10 mouse cellular contexts compared by ENCODE assay signal in genomic region chr13:98654129-98654939, GRCm38 (mm10). TPM values are rescaled to one million over a fixed set of nuclear protein-coding genes. Genes with fewer than 3 reads are reported as not detected.
DNase-seq lines count a peak whose midpoint lies in the region; ATAC-seq and TF ChIP-seq lines count a peak whose summit lies in the region.
"Had no signal": no experiment of that assay in that cellular context is flagged by ENCODE, and none has a peak within 500 bp of the region (broad histone marks: within the 10 kb centered on the region; RNA-seq: fewer than 3 reads in every experiment).

No protein-coding gene starts in this region.

- H3K36me3 ChIP-seq in hindbrain, embryonic 15.5 days, result no peaks in the 10 kb centered on the region
- H3K36me3 ChIP-seq in hindbrain, embryonic 12.5 days, result no peaks in the 10 kb centered on the region
- H3K36me3 ChIP-seq in liver, embryonic 13.5 days, result no peaks in the 10 kb centered on the region
- H3K36me3 ChIP-seq in forebrain, embryonic 16.5 days (ENCODE audit: control insufficient read depth, insufficient read depth), result no peaks in the 10 kb centered on the region
- H3K36me3 ChIP-seq: midbrain, embryonic 12.5 days had no signal

- ATAC-seq in hindbrain, embryonic 15.5 days (ENCODE audit: low FRiP score, low read depth), result peak; percentile 68
- no peak for ATAC-seq in hindbrain, embryonic 12.5 days (ENCODE audit: low FRiP score)
- ATAC-seq in liver, embryonic 13.5 days (ENCODE audit: low read depth), result no peak
- no peak for ATAC-seq in forebrain, embryonic 16.5 days

- peaks cover 11% of the 10 kb centered on the region for H3K4me1 ChIP-seq in hindbrain, embryonic 15.5 days (replicated peaks)
- peaks cover 7% of the 10 kb centered on the region for H3K4me1 ChIP-seq in hindbrain, embryonic 12.5 days
- no peaks in the 10 kb centered on the region for H3K4me1 ChIP-seq in liver, embryonic 13.5 days (replicated peaks)
- H3K4me1 ChIP-seq in forebrain, embryonic 16.5 days (replicated peaks; ENCODE audit: control insufficient read depth, insufficient read depth, low read length), result no peaks in the 10 kb centered on the region
- H3K4me1 ChIP-seq: midbrain, embryonic 12.5 days had no signal

- H3K4me2 ChIP-seq in hindbrain, embryonic 15.5 days, result no peak overlapping the region
- H3K4me2 ChIP-seq in hindbrain, embryonic 12.5 days (replicated peaks), result no peak overlapping the region
- no peak overlapping the region for H3K4me2 ChIP-seq in liver, embryonic 13.5 days
- H3K4me2 ChIP-seq in forebrain, embryonic 16.5 days (ENCODE audit: low read length), result no peak overlapping the region
- H3K4me2 ChIP-seq: midbrain, embryonic 12.5 days had no signal

- WGBS in hindbrain, embryonic 15.5 days, result 63% methylated on average over 10 of the region's 10 CpGs
- WGBS in hindbrain, embryonic 12.5 days, result 59% methylated on average over 10 of the region's 10 CpGs
- 76% methylated on average over 10 of the region's 10 CpGs for WGBS in liver, embryonic 13.5 days (ENCODE audit: insufficient replicate concordance)
- 80% methylated on average over 10 of the region's 10 CpGs for WGBS in forebrain, embryonic 16.5 days

- peak; percentile 18 for DNase-seq in 3T3-L1 (ENCODE audit: low read depth, low spot score)
- DNase-seq in gastrocnemius, adult 2 months, result peak; percentile 57
- DNase-seq in liver, embryonic 13.5 days, result no peak
- no peak for DNase-seq in urinary bladder, postnatal 36 days (ENCODE audit: low spot score in 2 of 2)
- DNase-seq in right cerebral cortex, postnatal 25 days, result no peak
- DNase-seq: adrenal gland, postnatal 36 days had no signal

- TF ChIP-seq CTCF in gastrocnemius, adult 2 months (IDR thresholded peaks at IDR 0.05), result no peak

- H3K27ac ChIP-seq in hindbrain, embryonic 15.5 days (replicated peaks), result no peak overlapping the region; the same call in 1 of the 2 replicates
- H3K27ac ChIP-seq in hindbrain, embryonic 12.5 days, result no peak overlapping the region
- no peak overlapping the region for H3K27ac ChIP-seq in gastrocnemius, adult 2 months
- peak overlapping the region; percentile 18; the same call in 1 of the 2 replicates for H3K27ac ChIP-seq in liver, embryonic 13.5 days
- no peak overlapping the region for H3K27ac ChIP-seq in forebrain, embryonic 16.5 days (ENCODE audit: low read length)
- H3K27ac ChIP-seq: midbrain, embryonic 12.5 days had no signal

- no peak overlapping the region for H3K4me3 ChIP-seq in hindbrain, embryonic 15.5 days
- H3K4me3 ChIP-seq in hindbrain, embryonic 12.5 days, result no peak overlapping the region
- no peak overlapping the region for H3K4me3 ChIP-seq in gastrocnemius, adult 2 months
- no peak overlapping the region for H3K4me3 ChIP-seq in liver, embryonic 13.5 days (replicated peaks)
- H3K4me3 ChIP-seq in forebrain, embryonic 16.5 days (replicated peaks; ENCODE audit: low read length), result no peak overlapping the region
- H3K4me3 ChIP-seq: midbrain, embryonic 12.5 days had no signal

- no peaks in the 10 kb centered on the region for H3K9me3 ChIP-seq in hindbrain, embryonic 15.5 days
- H3K9me3 ChIP-seq in hindbrain, embryonic 12.5 days (replicated peaks), result no peaks in the 10 kb centered on the region
- H3K9me3 ChIP-seq in liver, embryonic 13.5 days (replicated peaks), result no peaks in the 10 kb centered on the region
- H3K9me3 ChIP-seq in forebrain, embryonic 16.5 days (ENCODE audit: control insufficient read depth, low read length), result no peaks in the 10 kb centered on the region
- H3K9me3 ChIP-seq: midbrain, embryonic 12.5 days had no signal

- no peak overlapping the region for H3K9ac ChIP-seq in hindbrain, embryonic 15.5 days
- no peak overlapping the region for H3K9ac ChIP-seq in hindbrain, embryonic 12.5 days
- no peak overlapping the region for H3K9ac ChIP-seq in liver, embryonic 13.5 days
- H3K9ac ChIP-seq in forebrain, embryonic 16.5 days (replicated peaks; ENCODE audit: low read depth, low read length), result no peak overlapping the region
- H3K9ac ChIP-seq: midbrain, embryonic 12.5 days had no signal

- intact Hi-C loops in gastrocnemius, adult 2 months (cut with DNase I), result no loop called here

- H3K27me3 ChIP-seq in hindbrain, embryonic 15.5 days, result no peaks in the 10 kb centered on the region
- H3K27me3 ChIP-seq in hindbrain, embryonic 12.5 days, result no peaks in the 10 kb centered on the region
- H3K27me3 ChIP-seq in liver, embryonic 13.5 days, result no peaks in the 10 kb centered on the region
- no peaks in the 10 kb centered on the region for H3K27me3 ChIP-seq in forebrain, embryonic 16.5 days (replicated peaks; ENCODE audit: control insufficient read depth, insufficient read depth, low read length)
- H3K27me3 ChIP-seq: midbrain, embryonic 12.5 days had no signal

RNA-seq across cellular contexts. Expression of gene Tmem174, which starts 17.1 kb away (rescaled TPM):
- polyA plus RNA-seq in hindbrain, embryonic 15.5 days (2015; fragmentation: Nextera tagmentation; extraction: Ambion mirVana), result 0.07 TPM in 1 of 2 replicates, not detected in the other
- not detected in 2 replicates for polyA plus RNA-seq in hindbrain, embryonic 12.5 days (2016; fragmentation: Nextera tagmentation; extraction: Ambion mirVana)
- not detected for total RNA-seq in gastrocnemius, adult 2 months (2021)
- not detected in 2 replicates for polyA plus RNA-seq in liver, embryonic 13.5 days (2015; fragmentation: Nextera tagmentation; extraction: Ambion mirVana)
- not detected in 2 replicates for polyA plus RNA-seq in forebrain, embryonic 16.5 days (2015; fragmentation: Nextera tagmentation; extraction: Ambion mirVana)
- total RNA-seq: adrenal gland, postnatal 36 days had no signal
- polyA plus RNA-seq: midbrain, embryonic 12.5 days had no signal

RNA-seq across cellular contexts. Expression of gene Tmem171, which starts 40.3 kb away (rescaled TPM):
- polyA plus RNA-seq in hindbrain, embryonic 15.5 days (2015; fragmentation: Nextera tagmentation; extraction: Ambion mirVana), result not detected in 2 replicates
- polyA plus RNA-seq in hindbrain, embryonic 12.5 days (2016; fragmentation: Nextera tagmentation; extraction: Ambion mirVana), result 0.18 TPM in 1 of 2 replicates, not detected in the other
- total RNA-seq in gastrocnemius, adult 2 months (2021), result 1 to 10 TPM in 1 of 2 experiments, under 1 TPM in 1; 0.64 to 3.1 TPM
- not detected in 2 replicates for polyA plus RNA-seq in liver, embryonic 13.5 days (2015; fragmentation: Nextera tagmentation; extraction: Ambion mirVana)
- polyA plus RNA-seq in forebrain, embryonic 16.5 days (2015; fragmentation: Nextera tagmentation; extraction: Ambion mirVana), result not detected in 2 replicates
- polyA plus RNA-seq: midbrain, embryonic 12.5 days had no signal

Comparison
In these comparisons a context has a peak if more than half of its experiments do, and no peak if none do; other contexts are left out.
1. DNase-seq: peak in 3T3-L1 (single experiment) and gastrocnemius, adult 2 months (single experiment); none in liver, embryonic 13.5 days (single experiment), urinary bladder, postnatal 36 days (0 of 2) and right cerebral cortex, postnatal 25 days (single experiment).